In the genomic region with DNA sequence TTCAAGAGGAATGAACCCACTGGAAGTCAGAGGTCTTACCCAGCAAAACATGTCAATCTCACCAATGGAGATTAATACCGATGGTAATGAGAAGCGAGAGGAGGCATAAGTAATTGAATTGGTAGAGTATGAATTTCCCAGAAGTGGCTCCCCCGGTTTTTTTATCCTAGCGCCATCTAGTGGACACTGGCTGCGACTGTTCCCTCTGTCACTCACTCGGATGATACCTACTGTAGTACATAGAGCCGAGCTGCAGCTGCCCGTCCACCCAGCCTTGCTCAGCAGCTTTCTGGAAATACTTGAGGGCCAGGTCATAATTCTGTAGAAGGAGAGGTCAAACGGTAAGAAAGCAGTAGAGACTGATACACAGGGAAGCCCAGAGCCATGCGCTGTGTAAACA, we compare ENCODE assay signal across 7 mouse cellular contexts. TPM values are rescaled to one million over a fixed set of nuclear protein-coding genes. Genes with fewer than 3 reads are reported as not detected.
DNase-seq lines count a peak whose midpoint lies in the region; ATAC-seq and TF ChIP-seq lines count a peak whose summit lies in the region.

No protein-coding gene starts in this region.

- no peak overlapping the region for H3K4me2 ChIP-seq in hindbrain, embryonic 14.5 days (replicated peaks)

- WGBS in bone marrow, adult 2 months, result 26% methylated on average over 10 of the region's 10 CpGs
- 33% methylated on average over 10 of the region's 10 CpGs for WGBS in hindbrain, embryonic 14.5 days

- in situ Hi-C loops in ES-E14 (cut with MboI; ENCODE audit: low sequenced_read_pairs in 2 of 2, unreplicated experiment in 2 of 2), result no loop called here

- H3K27ac ChIP-seq in ES-E14 (ENCODE audit: insufficient read depth, low read depth, low read length, poor library complexity, severe bottlenecking), result no peak overlapping the region
- H3K27ac ChIP-seq in bone marrow, adult 2 months (ENCODE audit: control insufficient read depth, insufficient read depth, low read depth, low read length, poor library complexity), result no peak overlapping the region
- no peak overlapping the region for H3K27ac ChIP-seq in embryonic fibroblast, embryonic 13.5 days (ENCODE audit: insufficient read depth, low read length)
- H3K27ac ChIP-seq in hindbrain, embryonic 14.5 days, result no peak overlapping the region

- TF ChIP-seq CTCF in bone marrow, adult 2 months (IDR thresholded peaks at IDR 0.05; ENCODE audit: control insufficient read depth, insufficient read depth, low read length), result peak; percentile 55
- peak; percentile 32; the same call in 1 of the 2 replicates for TF ChIP-seq CTCF in embryonic fibroblast, embryonic 13.5 days (IDR thresholded peaks at IDR 0.05; ENCODE audit: borderline replicate concordance, insufficient read depth, low read length)

- H3K27me3 ChIP-seq in hindbrain, embryonic 14.5 days (ENCODE audit: control insufficient read depth, insufficient read depth, low read length), result no peaks in the 10 kb centered on the region

- no peaks in the 10 kb centered on the region for H3K9me3 ChIP-seq in ES-E14 (ENCODE audit: control insufficient read depth, insufficient read depth, low read depth, low read length)
- no peaks in the 10 kb centered on the region for H3K9me3 ChIP-seq in hindbrain, embryonic 14.5 days (ENCODE audit: control insufficient read depth, low read length)

- peak; percentile 43 for DNase-seq in ES-E14 (ENCODE audit: low read depth, low spot score)
- peak; percentile 77 for DNase-seq in hindbrain, embryonic 14.5 days (ENCODE audit: low spot score)
- DNase-seq in layer of hippocampus, adult 9-11 months, result peak; percentile 40
- peak; percentile 45 for DNase-seq in lung, postnatal 25 days (ENCODE audit: low spot score)
- peak; percentile 51 for DNase-seq in retina, postnatal 7 days (ENCODE audit: low read depth, low spot score)

- H3K9ac ChIP-seq in ES-E14 (ENCODE audit: insufficient read depth, low read depth, low read length, poor library complexity, severe bottlenecking), result no peak overlapping the region
- H3K9ac ChIP-seq in hindbrain, embryonic 14.5 days, result no peak overlapping the region

- peaks cover 15% of the 10 kb centered on the region; the same call in 1 of the 2 replicates for H3K36me3 ChIP-seq in ES-E14 (ENCODE audit: control insufficient read depth, insufficient read depth, low read length, poor library complexity, severe bottlenecking)
- H3K36me3 ChIP-seq in hindbrain, embryonic 14.5 days (replicated peaks; ENCODE audit: control insufficient read depth, insufficient read depth), result peaks cover 90% of the 10 kb centered on the region

- peak; percentile 62; the same call in 1 of the 2 replicates for ATAC-seq in hindbrain, embryonic 14.5 days (ENCODE audit: low FRiP score)

- no peaks in the 10 kb centered on the region; a peak in 1 of 4 replicates for H3K4me1 ChIP-seq in ES-E14 (ENCODE audit: control insufficient read depth in 2 of 2, insufficient read depth in 2 of 2, low read length in 2 of 2, poor library complexity in 1 of 2)
- no peaks in the 10 kb centered on the region; the same call in 1 of the 2 replicates for H3K4me1 ChIP-seq in bone marrow, adult 2 months (ENCODE audit: control insufficient read depth, insufficient read depth, low read length)
- no peaks in the 10 kb centered on the region for H3K4me1 ChIP-seq in embryonic fibroblast, embryonic 13.5 days (ENCODE audit: control insufficient read depth, insufficient read depth, low read length)
- H3K4me1 ChIP-seq in hindbrain, embryonic 14.5 days (replicated peaks; ENCODE audit: control insufficient read depth, insufficient read depth, low read length), result no peaks in the 10 kb centered on the region

- no peak overlapping the region for H3K4me3 ChIP-seq in ES-E14 (ENCODE audit: insufficient read depth in 1 of 2, low read depth in 1 of 2, low read length in 2 of 2, poor library complexity in 1 of 2, severe bottlenecking in 1 of 2)
- H3K4me3 ChIP-seq in bone marrow, adult 2 months (replicated peaks; ENCODE audit: control insufficient read depth, low read depth, low read length), result no peak overlapping the region
- no peak overlapping the region for H3K4me3 ChIP-seq in embryonic fibroblast, embryonic 13.5 days (ENCODE audit: insufficient read depth, low read length)
- no peak overlapping the region for H3K4me3 ChIP-seq in hindbrain, embryonic 14.5 days (replicated peaks; ENCODE audit: low read length)

- TF ChIP-seq POLR2A in bone marrow, adult 2 months (IDR thresholded peaks at IDR 0.05; ENCODE audit: borderline replicate concordance, control insufficient read depth, low read depth, low read length), result no peak
- no peak for TF ChIP-seq POLR2A in embryonic fibroblast, embryonic 13.5 days (IDR thresholded peaks at IDR 0.05; ENCODE audit: low read depth, low read length)

TF ChIP-seq in ES-E14, 5 proteins besides CTCF, POLR2A, EP300 and RAD21:
- TF ChIP-seq MAFK (IDR thresholded peaks at IDR 0.05; ENCODE audit: insufficient read depth, low read depth, low read length), result no peak
- no peak for TF ChIP-seq ZNF384 (IDR thresholded peaks at IDR 0.05; ENCODE audit: low read depth, low read length)
- TF ChIP-seq ZC3H11A (IDR thresholded peaks at IDR 0.05; ENCODE audit: borderline replicate concordance, low read depth, low read length), result no peak
- TF ChIP-seq CHD2 (IDR thresholded peaks at IDR 0.05; ENCODE audit: low read depth, low read length), result no peak
- TF ChIP-seq HCFC1 (IDR thresholded peaks at IDR 0.05; ENCODE audit: borderline replicate concordance, insufficient read depth, low read length), result no peak

RNA-seq across cellular contexts. Expression of a gene that starts 27.8 kb away (rescaled TPM):
- 11.7 and 18.0 TPM in 2 replicates for total RNA-seq in ES-E14 (2012; rRNA removed)
- polyA plus RNA-seq in bone marrow, adult 2 months (2011; ENCODE audit: insufficient read depth, insufficient read length, low replicate concordance, missing spikeins), result 3.9 and 14.0 TPM in 2 replicates
- polyA plus RNA-seq in embryonic fibroblast, embryonic 13.5 days (2011; ENCODE audit: insufficient read length, low read depth, missing spikeins), result 1.1 and 1.8 TPM in 2 replicates
- polyA plus RNA-seq in hindbrain, embryonic 14.5 days (2014; fragmentation: Nextera tagmentation; extraction: Ambion mirVana), result 9.0 and 9.5 TPM in 2 replicates

RNA-seq across cellular contexts. Expression of a gene that starts 33.0 kb away (rescaled TPM):
- 64.6 and 91.3 TPM in 2 replicates for total RNA-seq in ES-E14 (2012; rRNA removed)
- polyA plus RNA-seq in bone marrow, adult 2 months (2011; ENCODE audit: insufficient read depth, insufficient read length, low replicate concordance, missing spikeins), result 37.4 and 54.0 TPM in 2 replicates
- polyA plus RNA-seq in embryonic fibroblast, embryonic 13.5 days (2011; ENCODE audit: insufficient read length, low read depth, missing spikeins), result 139 and 152 TPM in 2 replicates
- 98.1 and 105 TPM in 2 replicates for polyA plus RNA-seq in hindbrain, embryonic 14.5 days (2014; fragmentation: Nextera tagmentation; extraction: Ambion mirVana)
